Mouse (Mus musculus) frontal cortex, adult (tissue): ENCODE measurements at regions not wholly inside any gene's neighbourhood (a gene's known extent, or its start where the extent isn't known, plus 50 kb on each side); places are given as distances from the start of the nearest gene placed in this dataset.
A peak's percentile ranks its signal among the peaks of the same experiment; 100 is the strongest.
"Not testable (repeated sequence)": the region's sequence is repeated elsewhere in the genome, so short reads cannot be mapped to it uniquely, and the experiment has no call there.

ENCODE experiments used
- ATAC-seq: cut with Nextera tagmentation; 2 replicates; pipeline ENCODE4 v1.9.2; 2017; ENCODE audit warnings: mild to moderate bottlenecking, moderate library complexity, mixed read lengths; ENCODE audit not compliant: low TSS enrichment

GRCm38 (mm10) chr14:90488301-90488700, 2017.1 kb upstream of the Pcdh20 start:
- ATAC-seq = no peak

GRCm38 (mm10) chr14:90447971-90448370, 1976.8 kb upstream of the Pcdh20 start:
- no peak for ATAC-seq

DNA sequence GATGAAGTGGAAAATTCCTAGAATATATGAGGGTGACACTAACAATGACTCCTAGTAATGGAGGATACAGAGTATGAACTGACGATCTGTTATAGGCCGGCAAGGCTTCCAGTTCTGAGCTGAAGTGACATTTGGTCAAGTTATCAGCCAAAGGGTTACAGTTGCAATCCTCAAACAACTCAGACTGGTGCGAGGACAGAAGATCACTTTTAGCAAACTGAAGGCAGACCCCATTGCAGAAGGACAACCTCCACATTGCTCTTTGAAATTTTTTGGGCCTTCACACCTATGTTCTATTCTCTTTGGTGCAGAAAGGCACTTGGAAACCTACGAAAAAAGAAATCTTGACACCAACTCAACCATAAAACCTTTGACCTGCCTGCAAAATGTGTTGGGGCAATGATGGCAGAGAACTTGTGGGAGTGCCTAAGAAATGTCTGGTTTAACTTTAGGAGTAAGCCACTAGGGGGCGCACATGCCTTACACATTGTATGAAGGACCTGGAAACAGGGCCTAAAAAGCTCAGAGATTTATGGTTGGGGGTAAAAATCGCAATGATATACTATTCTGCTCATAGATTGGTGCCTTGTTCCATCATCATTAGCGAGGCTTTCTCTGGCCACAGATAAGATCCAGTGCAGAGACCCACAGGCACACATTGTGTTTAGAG, 1961.8 kb upstream of the Pcdh20 start:
- ATAC-seq = peak; percentile 89

GRCm38 (mm10) chr14:90412707-90413106, 1941.5 kb upstream of the Pcdh20 start:
- no peak for ATAC-seq

DNA sequence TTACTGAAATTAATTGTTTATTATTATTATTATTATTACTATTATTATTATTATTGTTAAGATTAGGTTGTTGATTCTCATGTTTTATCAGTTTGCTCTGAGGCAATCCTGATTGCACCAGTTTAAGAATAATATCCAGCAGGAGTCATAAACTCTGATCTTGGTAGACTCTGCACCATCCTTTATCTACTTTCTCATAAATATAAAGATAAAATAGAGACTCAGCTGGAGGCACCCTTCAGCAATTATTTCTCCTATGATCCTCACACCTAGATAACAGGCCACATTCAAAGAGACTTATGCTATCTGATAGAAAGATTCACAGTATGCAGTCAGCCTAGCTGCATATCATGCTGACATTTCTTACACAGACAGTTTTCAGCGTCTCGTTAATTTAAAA, 1935.2 kb upstream of the Pcdh20 start:
- ATAC-seq = no peak

DNA sequence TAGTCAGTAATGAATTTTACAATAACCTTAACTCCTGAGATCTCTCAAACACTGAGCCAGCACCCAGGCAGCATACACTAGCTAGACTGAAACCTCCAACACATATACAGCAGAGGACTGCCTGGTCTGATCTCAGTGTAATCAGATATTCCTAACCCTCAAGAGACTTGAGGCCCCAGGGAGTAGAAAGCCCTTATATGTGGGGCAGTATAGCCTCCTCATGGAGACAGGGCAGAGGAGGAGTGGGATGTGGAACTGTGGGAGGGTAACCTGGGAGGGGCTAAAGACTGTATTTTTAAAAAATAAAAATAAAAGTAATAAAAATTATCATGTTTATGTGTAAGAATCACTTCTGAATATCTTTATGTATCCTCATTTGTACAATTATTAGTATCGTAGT, 1934.3 kb upstream of the Pcdh20 start:
- no peak for ATAC-seq

DNA sequence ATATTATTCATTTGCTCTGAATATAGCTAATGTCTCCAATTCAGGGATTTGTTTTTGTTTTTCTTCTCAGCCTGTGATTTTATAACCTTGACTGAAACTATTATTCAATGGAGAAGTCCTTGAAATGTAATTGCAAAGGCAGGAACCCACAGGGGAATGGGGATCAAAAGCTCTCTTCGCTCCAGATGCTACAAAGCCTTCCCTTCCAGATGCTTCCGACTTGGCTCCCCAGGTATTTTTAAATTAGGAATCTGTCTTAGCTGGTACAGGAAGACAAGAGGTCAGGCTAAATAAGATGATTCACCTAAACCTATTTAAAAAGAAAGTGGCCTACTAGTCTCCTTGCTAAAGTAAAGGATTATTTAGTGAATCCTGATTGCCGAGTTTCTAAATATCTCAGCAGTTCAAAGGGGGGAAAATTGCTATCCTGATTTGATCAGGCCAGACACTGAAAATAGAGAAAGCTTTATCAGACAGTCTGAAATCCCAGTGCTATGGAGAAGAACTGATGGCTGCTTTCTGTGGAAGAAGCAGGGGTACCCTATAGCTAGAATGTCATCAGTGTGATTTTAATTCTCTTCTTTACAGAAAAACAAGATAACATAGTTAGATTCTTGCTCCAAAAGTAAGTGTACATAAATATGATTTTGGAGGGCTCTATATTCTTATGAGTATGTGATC, 1896.2 kb upstream of the Pcdh20 start:
- ATAC-seq = no peak

DNA sequence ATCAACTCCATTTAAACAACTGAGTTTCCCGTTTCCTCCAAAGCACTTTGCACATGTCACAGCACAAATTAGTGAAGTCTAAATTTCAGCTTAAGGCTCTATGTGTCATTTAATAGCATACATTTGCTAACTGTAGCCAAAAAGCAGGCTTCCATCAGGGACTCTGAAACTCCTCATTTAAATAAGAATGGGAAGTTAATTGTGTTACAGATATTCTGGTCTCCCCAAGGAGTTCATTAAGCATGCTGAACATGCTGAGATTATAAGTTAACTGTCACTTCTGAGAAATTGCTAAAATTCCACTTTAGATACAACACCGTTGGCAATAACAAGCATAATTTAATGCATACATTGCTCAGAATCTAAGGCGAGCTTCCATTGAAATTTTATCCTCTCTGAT, 1863.3 kb upstream of the Pcdh20 start:
- no peak for ATAC-seq

GRCm38 (mm10) chr14:90295456-90295855, 1824.3 kb upstream of the Pcdh20 start:
- ATAC-seq = not testable (repeated sequence)

DNA sequence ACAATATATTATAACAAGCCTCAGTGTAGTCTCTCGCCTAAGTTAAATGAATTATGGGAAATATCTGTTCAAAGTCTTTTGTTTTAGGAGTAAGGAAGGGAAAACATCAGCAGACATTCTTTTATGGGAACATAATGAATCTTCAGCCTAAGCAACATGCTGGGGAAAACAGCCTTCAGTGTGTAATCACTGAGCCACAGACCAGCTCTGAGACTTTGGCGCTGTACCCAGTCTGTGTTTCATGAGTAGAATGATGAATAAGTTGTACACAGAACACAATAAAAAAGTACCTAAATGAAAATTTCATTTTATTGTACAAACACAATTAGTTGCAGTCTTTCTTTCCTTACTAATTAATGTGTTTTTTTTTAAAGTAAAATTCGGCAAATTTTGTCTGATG, 1774.8 kb upstream of the Pcdh20 start:
- ATAC-seq = no peak

- ATAC-seq = no peak
Observed at GRCm38 (mm10) chr14:90232661-90233060, 1761.5 kb upstream of the Pcdh20 start.

GRCm38 (mm10) chr14:90200294-90200693, 1729.1 kb upstream of the Pcdh20 start:
- no peak for ATAC-seq

- ATAC-seq = no peak
Observed at GRCm38 (mm10) chr14:90197791-90198190, 1726.6 kb upstream of the Pcdh20 start.

DNA sequence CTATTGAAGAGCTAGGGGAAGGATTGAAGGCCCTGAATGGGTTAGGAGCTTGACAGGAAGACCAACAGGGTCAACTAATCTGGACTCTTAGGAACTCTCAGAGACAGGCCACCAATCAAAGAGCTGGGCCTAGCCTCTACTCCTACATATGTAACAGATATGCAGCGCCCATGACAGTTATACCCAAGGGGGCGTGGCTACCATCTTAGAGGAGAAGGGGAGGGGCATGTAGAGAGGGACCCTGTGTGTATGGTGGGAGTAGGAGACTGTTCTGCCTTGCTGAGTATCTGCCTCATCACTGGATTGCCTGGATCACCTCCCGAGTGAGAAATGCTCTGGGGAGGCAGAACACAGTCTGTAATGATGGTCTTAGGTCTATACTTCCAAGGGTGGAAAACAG, 1701.5 kb upstream of the Pcdh20 start:
- ATAC-seq = no peak
